Mouse (Mus musculus) stomach, embryonic 16.5 days (tissue): ENCODE results near the gene Abhd10. TPM values are rescaled to one million over a fixed set of nuclear protein-coding genes. Genes with fewer than 3 reads are reported as not detected.

Source experiments
- ATAC-seq: fragments of 200-750 bp; cut with Nextera tagmentation; 2 replicates; pipeline ENCODE4 v1.8.0; 2017; ENCODE audit warnings: moderate number of reproducible peaks, moderate TSS enrichment; ENCODE audit not compliant: insufficient read depth, low FRiP score
- H3K27ac ChIP-seq: fragments of 300-500 bp; sonication (generic); 2 replicates; pipeline ENCODE4 v1.5.1; 2014; ENCODE audit warnings: low read length
- H3K27me3 ChIP-seq: fragments of 300-500 bp; sonication (generic); 2 replicates; pipeline ENCODE4 v1.6.1; 2014; ENCODE audit warnings: low read length, control low read depth, mixed read lengths; ENCODE audit not compliant: control insufficient read depth, insufficient read depth
- H3K36me3 ChIP-seq: fragments of 300-500 bp; sonication (generic); 2 replicates; pipeline ENCODE4 v1.6.1; 2014; ENCODE audit warnings: low read length; ENCODE audit not compliant: control insufficient read depth, insufficient read depth
- H3K4me1 ChIP-seq: fragments of 300-500 bp; sonication (generic); 2 replicates; pipeline ENCODE4 v1.6.1; 2014; ENCODE audit warnings: low read length, control low read depth, mixed read lengths; ENCODE audit not compliant: control insufficient read depth, insufficient read depth
- H3K4me2 ChIP-seq: fragments of 300-500 bp; sonication (generic); 2 replicates; pipeline ENCODE4 v1.6.1; 2014; ENCODE audit warnings: low read depth, low read length, mixed read lengths
- H3K4me3 ChIP-seq: fragments of 300-500 bp; sonication (generic); replicated peaks from 2 replicates; pipeline ENCODE4 v1.5.1; 2014; ENCODE audit warnings: mild to moderate bottlenecking, low read length
- H3K9ac ChIP-seq: fragments of 300-500 bp; sonication (generic); 2 replicates; pipeline ENCODE4 v1.6.1; 2014; ENCODE audit warnings: low read length
- H3K9me3 ChIP-seq: fragments of 300-500 bp; sonication (generic); replicated peaks from 2 replicates; pipeline ENCODE4 v1.6.1; 2016; ENCODE audit warnings: low read length, control low read depth; ENCODE audit not compliant: control insufficient read depth
- WGBS: fragments of 180-500 bp; shearing (Covaris S2); extraction: QIAGEN DNeasy Blood & Tissue Kit; methylation state at CpG from one replicate; pipeline ENCODE4 v1.1.7; 2014; 5-methylcytosine and 5-hydroxymethylcytosine counted together
- polyA plus RNA-seq: library from polyadenylated mRNA; unstranded; fragments of >200 nt; fragmentation: Nextera tagmentation; extraction: Ambion mirVana; gene quantifications from 2 replicates; pipeline ENCODE4 v1.2.1, GENCODE M21; 2015

Abhd10 gene
- polyA plus RNA-seq, 1 experiment from 2014 or later = 26.7 TPM

DNA sequence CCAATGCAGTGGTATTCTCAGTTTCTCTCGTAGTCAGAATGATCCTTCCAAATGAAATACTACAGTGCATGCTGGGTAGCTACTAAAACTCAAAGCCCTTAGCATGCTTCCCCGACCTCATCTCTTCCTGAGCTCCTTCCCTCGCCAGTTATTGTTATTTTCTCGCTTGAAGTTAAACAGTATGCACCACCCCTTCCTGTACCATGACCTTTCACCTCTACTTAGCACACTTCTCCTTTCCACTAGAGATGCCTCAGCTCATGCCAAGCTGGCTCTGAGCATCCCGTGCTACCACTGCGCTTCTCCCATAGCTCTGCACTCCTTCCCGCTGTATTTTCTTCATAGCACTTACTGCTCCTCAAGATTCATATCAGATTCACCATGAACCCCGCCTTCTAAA, 4.9 kb downstream of the Abhd10 start:
- peaks cover 14% of the 10 kb centered on the region for H3K36me3 ChIP-seq
- no peak overlapping the region for H3K4me2 ChIP-seq
- ATAC-seq = no peak
- 83% methylated on average over 8 of the region's 8 CpGs for WGBS
- no peak overlapping the region for H3K4me3 ChIP-seq
- no peaks in the 10 kb centered on the region for H3K27me3 ChIP-seq
- peaks cover 8% of the 10 kb centered on the region for H3K4me1 ChIP-seq
- H3K27ac ChIP-seq = no peak overlapping the region
- no peaks in the 10 kb centered on the region for H3K9me3 ChIP-seq
- no peak overlapping the region for H3K9ac ChIP-seq

DNA sequence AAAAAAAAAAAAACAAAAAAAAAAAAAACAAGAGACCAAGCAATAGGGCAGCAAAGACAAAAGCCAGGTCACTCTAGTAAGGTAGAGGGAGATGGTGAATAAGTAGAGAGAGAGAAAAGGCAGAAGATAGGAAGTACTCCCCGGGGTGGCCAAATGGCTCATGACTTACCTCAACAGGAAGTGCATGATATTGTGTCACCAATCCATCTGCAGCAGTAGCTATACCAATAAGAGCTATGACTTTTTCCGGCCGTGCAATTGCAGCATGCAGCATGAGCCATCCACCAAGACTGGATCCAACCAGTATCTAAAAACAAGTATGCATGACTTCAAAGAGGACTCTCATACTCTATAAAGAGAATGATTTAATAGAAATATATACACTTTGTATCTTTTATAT, 6.0 kb downstream of the Abhd10 start:
- no peak overlapping the region for H3K4me2 ChIP-seq
- no peak overlapping the region for H3K27ac ChIP-seq
- peaks cover 8% of the 10 kb centered on the region for H3K4me1 ChIP-seq
- H3K36me3 ChIP-seq = peaks cover 14% of the 10 kb centered on the region
- H3K9me3 ChIP-seq = no peaks in the 10 kb centered on the region
- no peak overlapping the region for H3K9ac ChIP-seq
- WGBS = 90% methylated on average over 3 of the region's 3 CpGs
- ATAC-seq = no peak
- no peak overlapping the region for H3K4me3 ChIP-seq
- H3K27me3 ChIP-seq = no peaks in the 10 kb centered on the region

DNA sequence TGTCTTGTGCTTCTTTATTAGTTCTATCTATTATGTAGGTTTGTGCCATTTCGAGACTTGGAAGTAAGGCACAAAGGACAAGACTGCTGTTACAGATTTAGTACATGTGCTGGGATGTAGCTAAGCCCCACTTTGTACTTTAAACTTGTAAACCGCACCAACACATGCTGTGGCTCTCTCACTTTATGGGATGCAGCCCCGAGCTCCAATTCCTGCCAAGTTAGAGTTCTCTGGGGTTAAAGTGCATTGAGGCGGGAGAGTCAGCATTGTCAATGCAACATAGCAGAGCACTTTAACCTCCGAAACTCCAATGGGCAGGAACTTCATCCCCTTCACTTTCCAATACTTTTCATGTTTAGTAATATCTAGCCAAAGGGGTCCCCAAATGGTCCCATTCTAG, 13.6 kb downstream of the Abhd10 start:
- WGBS = 86% methylated on average over 5 of the region's 5 CpGs
- Histone ChIP-seq H3K36me3 (peaks cover 10% of the 10 kb centered on the region), H3K9me3 (no peaks in the 10 kb centered on the region), H3K27me3 (no peaks in the 10 kb centered on the region), H3K9ac (no peak overlapping the region), H3K4me3 (no peak overlapping the region), H3K4me2 (no peak overlapping the region), H3K4me1 (peaks cover 2% of the 10 kb centered on the region; the same call in 1 of the 2 replicates), H3K27ac (no peak overlapping the region)
- no peak for ATAC-seq

DNA sequence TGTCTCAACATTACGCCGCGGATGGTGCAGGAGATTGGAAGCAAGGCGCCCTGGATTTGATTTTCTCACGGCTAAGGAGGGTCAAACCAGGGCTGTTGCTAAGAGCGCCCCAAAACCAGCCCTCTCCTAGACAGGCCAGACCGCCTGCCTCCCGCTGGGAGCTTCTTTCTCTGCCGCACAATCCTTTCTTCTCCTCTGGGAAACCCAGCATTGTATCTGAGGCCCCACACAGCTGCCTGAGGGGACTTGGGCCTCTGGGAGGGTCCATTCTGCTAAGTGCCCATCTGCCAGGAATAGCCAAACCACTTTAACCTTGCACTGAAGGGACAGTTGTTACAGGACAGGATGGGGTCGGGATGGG, 18.0 kb downstream of the Abhd10 start:
- Histone ChIP-seq H3K9me3 (no peaks in the 10 kb centered on the region), H3K36me3 (peaks cover 4% of the 10 kb centered on the region), H3K4me3 (peak overlapping the region; percentile 56), H3K27ac (no peak overlapping the region), H3K27me3 (no peaks in the 10 kb centered on the region), H3K9ac (peak overlapping the region; percentile 75), H3K4me2 (peak overlapping the region; percentile 90), H3K4me1 (peaks cover 15% of the 10 kb centered on the region; the same call in 1 of the 2 replicates)
- 1% methylated on average over 10 of the region's 10 CpGs for WGBS
- peak; percentile 38; the same call in 1 of the 2 replicates for ATAC-seq

DNA sequence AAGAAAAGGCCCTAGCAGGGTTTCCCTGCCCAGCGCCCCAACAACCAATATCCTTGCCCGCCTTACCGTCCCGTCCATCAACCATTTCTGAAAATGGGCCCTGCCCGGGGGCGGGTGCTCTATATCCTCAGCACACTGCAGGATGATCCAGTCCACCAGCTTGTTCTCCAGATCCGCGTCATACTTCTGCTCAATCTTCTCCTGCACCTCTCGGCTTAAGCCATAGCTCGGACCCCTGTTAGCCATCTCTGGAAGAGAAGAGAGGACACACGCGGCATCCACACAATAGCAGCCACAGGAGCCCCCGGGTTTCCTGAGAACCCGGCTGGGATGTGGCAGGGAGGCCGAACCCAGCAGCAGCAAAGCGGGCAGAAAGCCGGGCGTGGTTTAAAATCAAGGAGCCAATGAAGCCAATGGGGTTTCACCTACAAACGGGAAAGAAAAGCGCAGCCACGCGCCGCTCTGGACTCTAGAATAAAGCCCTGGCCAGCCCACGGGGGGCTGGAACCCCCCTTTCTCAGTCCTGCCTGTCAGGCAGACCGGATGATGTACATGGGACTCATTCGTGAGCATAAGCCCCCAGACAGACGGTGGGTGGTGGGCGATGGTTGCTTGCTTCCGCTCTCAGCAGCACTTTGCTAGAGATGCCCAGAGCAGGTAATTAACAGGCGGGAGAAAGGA, 18.6 kb downstream of the Abhd10 start, which contains the start of gene Tagln3:
TSS of gene Tagln3 (minus strand) at position 548 of the 681 bp plus-strand sequence.
- Histone ChIP-seq H3K27ac (no peak within 1 kb of the TSS), H3K27me3 (no peaks in the 10 kb centered on the region), H3K4me3 (peak within 1 kb of the TSS; percentile 56), H3K4me1 (peaks cover 15% of the 10 kb centered on the region; the same call in 1 of the 2 replicates), H3K36me3 (no peaks in the 10 kb centered on the region), H3K9me3 (no peaks in the 10 kb centered on the region), H3K4me2 (peak within 1 kb of the TSS; percentile 90), H3K9ac (peak within 1 kb of the TSS; percentile 75)
- peak; percentile 41; the same call in 1 of the 2 replicates for ATAC-seq
- 2% methylated on average over 30 of the region's 30 CpGs for WGBS

DNA sequence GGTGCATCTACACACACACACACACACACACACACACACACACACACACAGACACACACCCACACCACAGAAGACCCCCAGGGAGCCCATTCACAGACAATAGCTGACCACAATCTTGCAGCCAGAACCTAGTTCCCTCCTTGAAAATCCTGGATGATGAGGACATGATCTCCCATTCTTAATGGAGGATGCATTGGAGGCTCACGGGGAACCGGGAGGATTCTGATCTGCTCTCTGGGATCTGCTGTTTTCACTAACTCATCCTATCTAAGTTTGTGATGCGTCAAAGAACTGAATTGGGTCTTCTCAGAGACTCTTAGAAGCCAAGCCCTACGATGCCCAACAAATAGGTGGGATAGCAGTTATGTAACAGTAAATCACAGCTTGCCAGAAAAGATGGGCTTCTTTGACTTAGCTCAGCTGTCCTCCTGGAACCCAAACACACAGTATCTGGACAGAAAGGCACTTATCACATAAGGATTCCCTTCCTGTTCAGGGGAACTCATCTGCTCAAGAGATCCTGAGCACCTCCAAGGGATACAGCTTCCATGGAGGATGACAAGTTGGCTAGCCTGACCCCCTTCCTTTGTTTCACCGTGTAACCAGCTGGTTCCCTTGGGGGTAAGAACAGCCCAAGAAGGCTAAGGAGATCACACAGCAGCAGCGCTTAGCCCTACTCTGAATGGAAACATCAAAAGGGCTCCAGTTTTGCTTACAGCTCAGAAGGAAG, 19.4 kb downstream of the Abhd10 start:
- peak overlapping the region; percentile 56 for H3K4me3 ChIP-seq
- peak overlapping the region; percentile 90 for H3K4me2 ChIP-seq
- 62% methylated on average over 6 of the region's 6 CpGs for WGBS
- H3K9ac ChIP-seq = peak overlapping the region; percentile 75
- ATAC-seq = no peak
- H3K27ac ChIP-seq = no peak overlapping the region
- peaks cover 15% of the 10 kb centered on the region; the same call in 1 of the 2 replicates for H3K4me1 ChIP-seq
- no peaks in the 10 kb centered on the region for H3K36me3 ChIP-seq
- no peaks in the 10 kb centered on the region for H3K27me3 ChIP-seq
- H3K9me3 ChIP-seq = no peaks in the 10 kb centered on the region

DNA sequence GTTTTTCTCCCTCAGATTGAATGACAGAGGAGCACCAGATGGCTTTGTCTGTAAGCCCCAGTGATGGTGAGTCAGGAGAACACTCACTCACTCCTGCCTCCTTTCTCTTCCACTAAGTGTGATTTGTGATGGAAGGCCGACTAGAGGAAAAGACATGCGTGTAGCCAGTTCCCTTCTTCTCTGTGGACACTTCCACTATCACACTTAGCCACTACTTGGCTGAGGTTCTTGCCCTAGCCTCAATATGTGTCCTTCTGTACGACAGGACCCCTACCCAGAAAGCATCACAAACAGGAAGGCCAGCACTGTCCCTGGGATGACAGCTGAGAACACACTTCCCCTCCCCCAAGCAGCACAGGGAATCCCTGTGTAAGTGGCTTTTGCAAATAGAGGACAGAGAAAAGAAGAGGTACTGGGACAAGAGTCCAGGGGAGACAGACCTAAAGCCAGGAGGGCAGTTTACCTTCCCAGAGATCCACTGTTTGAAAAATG, 20.2 kb downstream of the Abhd10 start:
- no peak for ATAC-seq
- Histone ChIP-seq H3K4me2 (no peak overlapping the region), H3K4me1 (peaks cover 15% of the 10 kb centered on the region; the same call in 1 of the 2 replicates)

DNA sequence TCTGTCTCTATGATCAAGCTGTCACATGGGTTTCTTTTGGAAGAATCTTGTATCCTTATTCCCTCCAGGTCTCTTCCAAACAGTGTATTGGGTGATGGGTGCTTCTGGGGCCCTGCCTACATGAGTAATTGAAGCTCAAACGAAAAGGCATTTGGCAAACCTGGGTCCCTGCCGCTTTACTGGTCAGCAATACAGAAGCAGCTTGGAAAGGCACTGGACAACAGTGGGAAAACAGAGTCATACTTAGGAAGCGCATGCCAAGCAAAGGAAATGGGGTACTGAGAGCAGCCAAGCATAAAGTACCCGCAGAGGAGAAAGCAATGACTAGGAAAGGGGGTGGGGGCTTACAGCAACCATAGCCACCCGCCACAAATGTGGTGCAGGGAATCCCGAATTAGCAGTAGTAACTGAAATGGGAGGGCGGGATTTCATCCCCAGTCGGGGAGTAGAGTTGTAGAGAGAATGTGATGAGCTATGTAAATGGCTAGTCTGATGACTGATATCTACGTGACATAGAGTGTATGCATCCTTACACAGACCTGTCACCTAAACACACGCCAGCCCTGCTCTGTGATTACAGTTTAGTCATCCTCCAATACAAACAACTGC, 22.6 kb downstream of the Abhd10 start:
- 79% methylated on average over 10 of the region's 10 CpGs for WGBS
- ATAC-seq = no peak

More for the DNA sequence above, 20.2 kb downstream of the Abhd10 start:
- 62% methylated on average over 3 of the region's 3 CpGs for WGBS
- no peak overlapping the region for H3K27ac ChIP-seq
- H3K9ac ChIP-seq = no peak overlapping the region
- H3K36me3 ChIP-seq = no peaks in the 10 kb centered on the region
- H3K27me3 ChIP-seq = no peaks in the 10 kb centered on the region
- no peaks in the 10 kb centered on the region for H3K9me3 ChIP-seq
- H3K4me3 ChIP-seq = no peak overlapping the region

DNA sequence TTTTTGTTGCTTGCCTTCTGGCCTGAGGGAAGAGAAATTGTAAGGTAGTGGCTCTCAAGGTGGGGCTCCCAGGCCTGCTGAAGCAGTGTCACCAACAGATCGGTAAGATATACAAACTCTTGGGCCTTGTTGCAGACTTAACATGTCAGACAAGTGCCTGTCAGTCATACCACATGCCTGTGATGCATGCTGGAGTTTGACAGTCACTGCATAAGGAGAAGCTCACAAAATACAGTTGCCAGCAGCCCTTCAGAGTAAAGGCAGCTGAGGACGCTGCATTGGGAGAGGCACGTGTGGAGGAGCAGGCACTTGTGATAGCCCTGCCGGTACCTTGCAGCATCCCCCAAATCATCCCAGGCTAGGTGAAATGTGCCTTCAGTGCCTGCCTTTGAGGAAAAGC, 24.5 kb downstream of the Abhd10 start:
- no peak for ATAC-seq
- 89% methylated on average over 4 of the region's 4 CpGs for WGBS

More for the DNA sequence above, 22.6 kb downstream of the Abhd10 start:
- H3K4me2 ChIP-seq = no peak overlapping the region
- H3K27me3 ChIP-seq = no peaks in the 10 kb centered on the region
- no peak overlapping the region for H3K27ac ChIP-seq
- H3K4me3 ChIP-seq = no peak overlapping the region
- H3K36me3 ChIP-seq = no peaks in the 10 kb centered on the region
- peaks cover 15% of the 10 kb centered on the region; the same call in 1 of the 2 replicates for H3K4me1 ChIP-seq
- no peak overlapping the region for H3K9ac ChIP-seq
- no peaks in the 10 kb centered on the region for H3K9me3 ChIP-seq

More for the DNA sequence above, 24.5 kb downstream of the Abhd10 start:
- Histone ChIP-seq H3K4me1 (0 out of 2 replicates have a peak, but pooled peaks cover 6% of the 10 kb centered on the region), H3K4me2 (no peak overlapping the region), H3K9me3 (no peaks in the 10 kb centered on the region), H3K27ac (no peak overlapping the region), H3K9ac (no peak overlapping the region), H3K4me3 (no peak overlapping the region), H3K27me3 (no peaks in the 10 kb centered on the region), H3K36me3 (no peaks in the 10 kb centered on the region)
